Mouse (Mus musculus) urinary bladder, postnatal 36 days (tissue): ENCODE results near the gene Tas1r3.

Source experiments
- DNase-seq, 2 experiments: peaks; one replicate each; pipeline ENCODE4 v3.0.0; 2022; ENCODE audit warnings: low spot score in 2 of 2, mixed read lengths in 1 of 2

The Tas1r3 gene

GRCm38 (mm10) chr4:155887674-155888073 lies 24.5 kb upstream of the Tas1r3 start:
- no peak for DNase-seq

GRCm38 (mm10) chr4:155886330-155886729 lies 23.2 kb upstream of the Tas1r3 start:
- DNase-seq: no peak

- DNase-seq: no peak
Measured at GRCm38 (mm10) chr4:155883587-155883986, 20.4 kb upstream of the Tas1r3 start.

GRCm38 (mm10) chr4:155871404-155871803 lies 8.2 kb upstream of the Tas1r3 start:
- no peak for DNase-seq

- DNase-seq: peak; percentile 94 to 97
Measured at GRCm38 (mm10) chr4:155869317-155870033, 6.3 kb upstream of the Tas1r3 start, which contains the start of the genes Cptp and Ints11. Gene Cptp, minus strand, starts transcription at chr4:155869440. Gene Ints11, plus strand, starts transcription at chr4:155869546.

GRCm38 (mm10) chr4:155868614-155869298 lies 5.6 kb upstream of the Tas1r3 start:
- DNase-seq: no peak

GRCm38 (mm10) chr4:155861787-155862186 lies 1.4 kb downstream of the Tas1r3 start:
- DNase-seq: no peak

- peak in 1 of 2 experiments; percentile 17 for DNase-seq
Measured at GRCm38 (mm10) chr4:155859318-155859717, 3.8 kb downstream of the Tas1r3 start.

- no peak for DNase-seq
Measured at GRCm38 (mm10) chr4:155856881-155857280, 6.3 kb downstream of the Tas1r3 start.

- no peak for DNase-seq
Measured at GRCm38 (mm10) chr4:155856071-155856470, 7.1 kb downstream of the Tas1r3 start.

- no peak for DNase-seq
Measured at GRCm38 (mm10) chr4:155854991-155855390, 8.2 kb downstream of the Tas1r3 start.

GRCm38 (mm10) chr4:155853421-155853820 lies 9.7 kb downstream of the Tas1r3 start:
- no peak for DNase-seq

- DNase-seq: peak in 1 of 2 experiments; percentile 8
Measured at GRCm38 (mm10) chr4:155851951-155852411, 11.2 kb downstream of the Tas1r3 start.

GRCm38 (mm10) chr4:155851368-155851767 lies 11.8 kb downstream of the Tas1r3 start:
- DNase-seq: peak in 1 of 2 experiments; percentile 1

GRCm38 (mm10) chr4:155849792-155850451 lies 13.2 kb downstream of the Tas1r3 start:
- DNase-seq: no peak

- no peak for DNase-seq
Measured at GRCm38 (mm10) chr4:155849391-155849790, 13.8 kb downstream of the Tas1r3 start.

GRCm38 (mm10) chr4:155848434-155849095 lies 14.6 kb downstream of the Tas1r3 start:
- DNase-seq: peak in 1 of 2 experiments; percentile 4

- no peak for DNase-seq
Measured at GRCm38 (mm10) chr4:155847591-155848352, 15.4 kb downstream of the Tas1r3 start.

GRCm38 (mm10) chr4:155846871-155847578 lies 16.1 kb downstream of the Tas1r3 start, which contains the start of gene Dvl1:
Gene Dvl1, plus strand, starts transcription at chr4:155847402.
- peak; percentile 88 to 94 for DNase-seq

- no peak for DNase-seq
Measured at GRCm38 (mm10) chr4:155843231-155843630, 19.9 kb downstream of the Tas1r3 start.
